Mouse (Mus musculus) small intestine, adult 2 months (tissue): ENCODE measurements at regions not wholly inside any gene's neighbourhood (a gene's known extent, or its start where the extent isn't known, plus 50 kb on each side); places are given as distances from the start of the nearest gene placed in this dataset.

Experiments
- CTCF ChIP-seq: fragments of 200-500 bp; IDR thresholded peaks from 2 replicates; pipeline ENCODE4 v1.5.1; 2012; ENCODE audit warnings: low read depth, mild to moderate bottlenecking, control low read depth, inconsistent platforms, low read length, moderate library complexity, mixed read lengths; ENCODE audit not compliant: insufficient replicate concordance, insufficient read length; ENCODE audit errors: extremely low read depth
- POLR2A ChIP-seq: fragments of 200-500 bp; IDR thresholded peaks from 2 replicates; pipeline ENCODE4 v1.6.1; 2012; ENCODE audit warnings: low read depth, mild to moderate bottlenecking, control low read depth, inconsistent platforms, low read length, moderate library complexity

- TF ChIP-seq CTCF (no peak), POLR2A (no peak)
Observed at GRCm38 (mm10) chr16:29938700-29939099, 125.5 kb upstream of the Hes1 start.
